Mouse (Mus musculus): ENCODE measurements around the gene Spx. TPM values are rescaled to one million over a fixed set of nuclear protein-coding genes. Genes with fewer than 3 reads are reported as not detected.

The Spx gene
- polyA plus RNA-seq, 1 experiment: not detected

GRCm38 (mm10) chr6:142377081-142377480 lies 36.2 kb upstream of the Spx start:
- Histone ChIP-seq H3K36me3 (ENCODE audit: control insufficient read depth, insufficient read depth, low read length, poor library complexity, severe bottlenecking) (peaks cover 5% of the 10 kb centered on the region; the same call in 1 of the 2 replicates), H3K9ac (ENCODE audit: low read depth, poor library complexity, severe bottlenecking) (no peak overlapping the region), H3K4me1 (ENCODE audit: control insufficient read depth, insufficient read depth, low read length) (no peaks in the 10 kb centered on the region)

GRCm38 (mm10) chr6:142378576-142379330 lies 34.5 kb upstream of the Spx start:
- no peaks in the 10 kb centered on the region for H3K9me3 ChIP-seq (replicated peaks; ENCODE audit: control insufficient read depth, insufficient read depth, low read length, poor library complexity, severe bottlenecking)
- no peak for TF ChIP-seq POLR2A (IDR thresholded peaks at IDR 0.05; ENCODE audit: insufficient read depth, low read length)
- TF ChIP-seq EP300 (IDR thresholded peaks at IDR 0.05; ENCODE audit: insufficient read depth, low read depth, low read length): no peak
- no peak for TF ChIP-seq CTCF (IDR thresholded peaks at IDR 0.05; ENCODE audit: low read depth, low read length)
- no peaks in the 10 kb centered on the region for H3K4me1 ChIP-seq (ENCODE audit: control insufficient read depth, insufficient read depth, low read length)

More at GRCm38 (mm10) chr6:142377081-142377480, 36.2 kb upstream of the Spx start:
- TF ChIP-seq POLR2A (IDR thresholded peaks at IDR 0.05; ENCODE audit: insufficient read depth, low read length) (no peak), CTCF (IDR thresholded peaks at IDR 0.05; ENCODE audit: low read depth, low read length) (no peak), EP300 (IDR thresholded peaks at IDR 0.05; ENCODE audit: insufficient read depth, low read depth, low read length) (no peak)
- H3K4me3 ChIP-seq (ENCODE audit: low read depth, low read length): no peak overlapping the region
- no peaks in the 10 kb centered on the region for H3K27me3 ChIP-seq (ENCODE audit: control insufficient read depth, insufficient read depth, low read length, poor library complexity, severe bottlenecking)
- H3K9me3 ChIP-seq (replicated peaks; ENCODE audit: control insufficient read depth, insufficient read depth, low read length, poor library complexity, severe bottlenecking): no peaks in the 10 kb centered on the region
- no peak overlapping the region for H3K27ac ChIP-seq (ENCODE audit: insufficient read depth, low read length)

GRCm38 (mm10) chr6:142379961-142380360 lies 33.3 kb upstream of the Spx start:
- 0 out of 2 replicates have a peak, but pooled peaks cover 3% of the 10 kb centered on the region for H3K36me3 ChIP-seq (ENCODE audit: control insufficient read depth, insufficient read depth, low read length, poor library complexity, severe bottlenecking)
- no peak overlapping the region for H3K4me3 ChIP-seq (ENCODE audit: low read depth, low read length)
- H3K27ac ChIP-seq (ENCODE audit: insufficient read depth, low read length): no peak overlapping the region
- no peaks in the 10 kb centered on the region for H3K9me3 ChIP-seq (replicated peaks; ENCODE audit: control insufficient read depth, insufficient read depth, low read length, poor library complexity, severe bottlenecking)
- TF ChIP-seq CTCF (IDR thresholded peaks at IDR 0.05; ENCODE audit: low read depth, low read length): no peak
- no peak for TF ChIP-seq EP300 (IDR thresholded peaks at IDR 0.05; ENCODE audit: insufficient read depth, low read depth, low read length)
- TF ChIP-seq POLR2A (IDR thresholded peaks at IDR 0.05; ENCODE audit: insufficient read depth, low read length): no peak
- H3K27me3 ChIP-seq (ENCODE audit: control insufficient read depth, insufficient read depth, low read length, poor library complexity, severe bottlenecking): no peaks in the 10 kb centered on the region
- no peaks in the 10 kb centered on the region for H3K4me1 ChIP-seq (ENCODE audit: control insufficient read depth, insufficient read depth, low read length)
- H3K9ac ChIP-seq (ENCODE audit: low read depth, poor library complexity, severe bottlenecking): no peak overlapping the region

More at GRCm38 (mm10) chr6:142378576-142379330, 34.5 kb upstream of the Spx start:
- H3K36me3 ChIP-seq (ENCODE audit: control insufficient read depth, insufficient read depth, low read length, poor library complexity, severe bottlenecking): peaks cover 5% of the 10 kb centered on the region; the same call in 1 of the 2 replicates
- H3K27me3 ChIP-seq (ENCODE audit: control insufficient read depth, insufficient read depth, low read length, poor library complexity, severe bottlenecking): no peaks in the 10 kb centered on the region
- no peak overlapping the region for H3K27ac ChIP-seq (ENCODE audit: insufficient read depth, low read length)
- H3K9ac ChIP-seq (ENCODE audit: low read depth, poor library complexity, severe bottlenecking): no peak overlapping the region
- no peak overlapping the region for H3K4me3 ChIP-seq (ENCODE audit: low read depth, low read length)

GRCm38 (mm10) chr6:142381615-142382014 lies 31.6 kb upstream of the Spx start:
- Histone ChIP-seq H3K4me3 (ENCODE audit: low read depth, low read length) (no peak overlapping the region), H3K27me3 (ENCODE audit: control insufficient read depth, insufficient read depth, low read length, poor library complexity, severe bottlenecking) (no peaks in the 10 kb centered on the region), H3K4me1 (ENCODE audit: control insufficient read depth, insufficient read depth, low read length) (no peaks in the 10 kb centered on the region), H3K9me3 (replicated peaks; ENCODE audit: control insufficient read depth, insufficient read depth, low read length, poor library complexity, severe bottlenecking) (no peaks in the 10 kb centered on the region), H3K36me3 (ENCODE audit: control insufficient read depth, insufficient read depth, low read length, poor library complexity, severe bottlenecking) (no peaks in the 10 kb centered on the region), H3K9ac (ENCODE audit: low read depth, poor library complexity, severe bottlenecking) (no peak overlapping the region), H3K27ac (ENCODE audit: insufficient read depth, low read length) (no peak overlapping the region)
- TF ChIP-seq CTCF (IDR thresholded peaks at IDR 0.05; ENCODE audit: low read depth, low read length): no peak
- no peak for TF ChIP-seq EP300 (IDR thresholded peaks at IDR 0.05; ENCODE audit: insufficient read depth, low read depth, low read length)
- TF ChIP-seq POLR2A (IDR thresholded peaks at IDR 0.05; ENCODE audit: insufficient read depth, low read length): no peak

GRCm38 (mm10) chr6:142384521-142384920 lies 28.7 kb upstream of the Spx start:
- Histone ChIP-seq H3K36me3 (ENCODE audit: control insufficient read depth, insufficient read depth, low read length, poor library complexity, severe bottlenecking) (no peaks in the 10 kb centered on the region), H3K9me3 (replicated peaks; ENCODE audit: control insufficient read depth, insufficient read depth, low read length, poor library complexity, severe bottlenecking) (no peaks in the 10 kb centered on the region), H3K4me3 (ENCODE audit: low read depth, low read length) (no peak overlapping the region), H3K9ac (ENCODE audit: low read depth, poor library complexity, severe bottlenecking) (no peak overlapping the region), H3K27ac (ENCODE audit: insufficient read depth, low read length) (no peak overlapping the region), H3K4me1 (ENCODE audit: control insufficient read depth, insufficient read depth, low read length) (no peaks in the 10 kb centered on the region), H3K27me3 (ENCODE audit: control insufficient read depth, insufficient read depth, low read length, poor library complexity, severe bottlenecking) (no peaks in the 10 kb centered on the region)
- no peak for TF ChIP-seq POLR2A (IDR thresholded peaks at IDR 0.05; ENCODE audit: insufficient read depth, low read length)
- TF ChIP-seq CTCF (IDR thresholded peaks at IDR 0.05; ENCODE audit: low read depth, low read length): no peak
- no peak for TF ChIP-seq EP300 (IDR thresholded peaks at IDR 0.05; ENCODE audit: insufficient read depth, low read depth, low read length)

Data from ES-Bruce4 (cell line).